Mouse (Mus musculus) embryonic facial prominence, embryonic 11.5 days (tissue): ENCODE data around the gene Ilvbl. TPM values are rescaled to one million over a fixed set of nuclear protein-coding genes. Genes with fewer than 3 reads are reported as not detected.
A peak's percentile ranks its signal among the peaks of the same experiment; 100 is the strongest.

Experiments
- ATAC-seq: fragments of 200-750 bp; cut with Nextera tagmentation; replicated peaks from 2 replicates; pipeline ENCODE4 v1.8.0; 2017; ENCODE audit warnings: low read depth; ENCODE audit not compliant: insufficient number of reproducible peaks, low FRiP score, low TSS enrichment
- DNase-seq: peaks from one replicate; pipeline ENCODE4 v3.0.0-alpha.2; 2015; ENCODE audit warnings: low spot score
- H3K27ac ChIP-seq: fragments of 300-500 bp; sonication (generic); replicated peaks from 2 replicates; pipeline ENCODE4 v1.5.1; 2014; ENCODE audit warnings: mild to moderate bottlenecking, low read depth, low read length, control low read depth
- H3K27me3 ChIP-seq: fragments of 300-500 bp; sonication (generic); 2 replicates; pipeline ENCODE4 v1.6.1; 2014; ENCODE audit warnings: mild to moderate bottlenecking, low read length, moderate library complexity, mixed read lengths; ENCODE audit not compliant: control insufficient read depth, insufficient read depth
- H3K36me3 ChIP-seq: fragments of 300-500 bp; sonication (generic); replicated peaks from 2 replicates; pipeline ENCODE4 v1.6.1; 2014; ENCODE audit warnings: low read depth, mild to moderate bottlenecking, low read length, moderate library complexity, mixed read lengths; ENCODE audit not compliant: control insufficient read depth, insufficient read depth
- H3K4me1 ChIP-seq: fragments of 300-500 bp; sonication (generic); 2 replicates; pipeline ENCODE4 v1.6.1; 2014; ENCODE audit warnings: low read length, mixed read lengths; ENCODE audit not compliant: control insufficient read depth, insufficient read depth
- H3K4me2 ChIP-seq: fragments of 300-500 bp; sonication (generic); 2 replicates; pipeline ENCODE4 v1.6.1; 2014; ENCODE audit warnings: low read depth, mild to moderate bottlenecking, control low read depth, low read length, moderate library complexity
- H3K4me3 ChIP-seq: fragments of 300-500 bp; sonication (generic); 2 replicates; pipeline ENCODE4 v1.5.1; 2014; ENCODE audit warnings: low read depth, low read length, control low read depth
- H3K9ac ChIP-seq: fragments of 300-500 bp; sonication (generic); replicated peaks from 2 replicates; pipeline ENCODE4 v1.6.1; 2014; ENCODE audit warnings: mild to moderate bottlenecking, control low read depth, low read length
- H3K9me3 ChIP-seq: fragments of 300-500 bp; sonication (generic); replicated peaks from 2 replicates; pipeline ENCODE4 v1.6.1; 2016; ENCODE audit warnings: mild to moderate bottlenecking, low read length, inconsistent platforms, mixed read lengths; ENCODE audit not compliant: control insufficient read depth
- WGBS: fragments of 180-500 bp; shearing (Covaris S2); extraction: QIAGEN DNeasy Blood & Tissue Kit; methylation state at CpG from one replicate; pipeline ENCODE4 v1.1.7; 2014; 5-methylcytosine and 5-hydroxymethylcytosine counted together
- polyA plus RNA-seq: library from polyadenylated mRNA; unstranded; fragments of >200 nt; fragmentation: Nextera tagmentation; extraction: Ambion mirVana; gene quantifications from 2 replicates; pipeline ENCODE4 v1.2.1, GENCODE M21; 2014

Gene Ilvbl
- polyA plus RNA-seq, 1 experiment from 2014 or later = 28.3 TPM

GRCm38 (mm10) chr10:78570897-78571296, 3.2 kb upstream of the Ilvbl start:
- H3K27ac ChIP-seq = no peak overlapping the region
- no peak overlapping the region for H3K4me2 ChIP-seq
- ATAC-seq (no peak), DNase-seq (no peak)
- no peak overlapping the region for H3K9ac ChIP-seq
- H3K36me3 ChIP-seq = no peaks in the 10 kb centered on the region
- H3K4me3 ChIP-seq = no peak overlapping the region
- H3K9me3 ChIP-seq = no peaks in the 10 kb centered on the region
- no peaks in the 10 kb centered on the region for H3K27me3 ChIP-seq
- WGBS = 46% methylated on average over 2 of the region's 2 CpGs
- H3K4me1 ChIP-seq = no peaks in the 10 kb centered on the region

GRCm38 (mm10) chr10:78573226-78573625, 920 bp upstream of the Ilvbl start:
- Histone ChIP-seq H3K4me2 (no peak overlapping the region), H3K4me3 (no peak overlapping the region)

GRCm38 (mm10) chr10:78575105-78575632, 1.0 kb downstream of the Ilvbl start:
- Histone ChIP-seq H3K27ac (0 out of 2 replicates have a peak overlapping the region, but pooled peaks have one; percentile 43), H3K9ac (peak overlapping the region; percentile 70), H3K4me2 (peak overlapping the region; percentile 64), H3K4me3 (peak overlapping the region; percentile 54), H3K9me3 (no peaks in the 10 kb centered on the region), H3K4me1 (no peaks in the 10 kb centered on the region), H3K36me3 (no peaks in the 10 kb centered on the region), H3K27me3 (no peaks in the 10 kb centered on the region)
- DNase-seq (no peak), ATAC-seq (peak; percentile 50)
- WGBS = 16% methylated on average over 13 of the region's 13 CpGs

More at GRCm38 (mm10) chr10:78573226-78573625, 920 bp upstream of the Ilvbl start:
- Histone ChIP-seq H3K27ac (no peak overlapping the region), H3K27me3 (no peaks in the 10 kb centered on the region), H3K36me3 (no peaks in the 10 kb centered on the region), H3K9me3 (no peaks in the 10 kb centered on the region), H3K4me1 (no peaks in the 10 kb centered on the region), H3K9ac (no peak overlapping the region)
- DNase-seq (no peak), ATAC-seq (no peak)
- WGBS = 72% methylated on average over 3 of the region's 3 CpGs

GRCm38 (mm10) chr10:78575690-78576089, 1.5 kb downstream of the Ilvbl start:
- Histone ChIP-seq H3K36me3 (no peaks in the 10 kb centered on the region), H3K27me3 (no peaks in the 10 kb centered on the region), H3K9me3 (no peaks in the 10 kb centered on the region), H3K4me2 (no peak overlapping the region; the same call in 1 of the 2 replicates), H3K9ac (no peak overlapping the region), H3K4me3 (peak overlapping the region; percentile 54), H3K27ac (no peak overlapping the region), H3K4me1 (no peaks in the 10 kb centered on the region)
- no peak for ATAC-seq
- no peak for DNase-seq
- 89% methylated on average over 2 of the region's 2 CpGs for WGBS

- WGBS = 91% methylated on average over 16 of the region's 16 CpGs
These were observed 2.5 kb downstream of the Ilvbl start for GRCm38 (mm10) chr10:78576435-78577184.

GRCm38 (mm10) chr10:78578204-78578603, 4.1 kb downstream of the Ilvbl start:
- Histone ChIP-seq H3K4me2 (no peak overlapping the region), H3K4me3 (no peak overlapping the region), H3K9ac (no peak overlapping the region), H3K4me1 (no peaks in the 10 kb centered on the region), H3K27me3 (no peaks in the 10 kb centered on the region), H3K27ac (no peak overlapping the region), H3K36me3 (no peaks in the 10 kb centered on the region), H3K9me3 (no peaks in the 10 kb centered on the region)
- DNase-seq (no peak), ATAC-seq (no peak)
- WGBS = 82% methylated on average over 3 of the region's 3 CpGs

More at GRCm38 (mm10) chr10:78576435-78577184, 2.5 kb downstream of the Ilvbl start:
- Histone ChIP-seq H3K4me3 (no peak overlapping the region), H3K27me3 (no peaks in the 10 kb centered on the region), H3K9me3 (no peaks in the 10 kb centered on the region), H3K9ac (no peak overlapping the region), H3K4me1 (no peaks in the 10 kb centered on the region), H3K36me3 (no peaks in the 10 kb centered on the region), H3K27ac (no peak overlapping the region), H3K4me2 (no peak overlapping the region)
- DNase-seq (no peak), ATAC-seq (no peak)

GRCm38 (mm10) chr10:78581121-78581520, 7.0 kb downstream of the Ilvbl start:
- DNase-seq (no peak), ATAC-seq (no peak)
- Histone ChIP-seq H3K36me3 (no peaks in the 10 kb centered on the region; the same call in none of the 2 replicates), H3K9me3 (no peaks in the 10 kb centered on the region), H3K4me1 (no peaks in the 10 kb centered on the region), H3K4me2 (no peak overlapping the region), H3K4me3 (no peak overlapping the region), H3K27me3 (no peaks in the 10 kb centered on the region), H3K27ac (no peak overlapping the region), H3K9ac (no peak overlapping the region)
- WGBS = 91% methylated on average over 7 of the region's 7 CpGs

GRCm38 (mm10) chr10:78583347-78583746, 9.2 kb downstream of the Ilvbl start:
- no peak for ATAC-seq
- WGBS = 72% methylated on average over 9 of the region's 9 CpGs
- H3K9ac ChIP-seq = no peak overlapping the region
- no peak overlapping the region for H3K4me3 ChIP-seq
- H3K4me1 ChIP-seq = no peaks in the 10 kb centered on the region
- no peak overlapping the region for H3K27ac ChIP-seq
- H3K27me3 ChIP-seq = no peaks in the 10 kb centered on the region
- H3K4me2 ChIP-seq = no peak overlapping the region
- DNase-seq = no peak
- no peaks in the 10 kb centered on the region for H3K9me3 ChIP-seq
- H3K36me3 ChIP-seq = peaks cover 3% of the 10 kb centered on the region
